Mouse (Mus musculus): Measurements from ENCODE around the gene Dock10.
A peak's percentile ranks its signal among the peaks of the same experiment; 100 is the strongest.

Gene Dock10

DNA sequence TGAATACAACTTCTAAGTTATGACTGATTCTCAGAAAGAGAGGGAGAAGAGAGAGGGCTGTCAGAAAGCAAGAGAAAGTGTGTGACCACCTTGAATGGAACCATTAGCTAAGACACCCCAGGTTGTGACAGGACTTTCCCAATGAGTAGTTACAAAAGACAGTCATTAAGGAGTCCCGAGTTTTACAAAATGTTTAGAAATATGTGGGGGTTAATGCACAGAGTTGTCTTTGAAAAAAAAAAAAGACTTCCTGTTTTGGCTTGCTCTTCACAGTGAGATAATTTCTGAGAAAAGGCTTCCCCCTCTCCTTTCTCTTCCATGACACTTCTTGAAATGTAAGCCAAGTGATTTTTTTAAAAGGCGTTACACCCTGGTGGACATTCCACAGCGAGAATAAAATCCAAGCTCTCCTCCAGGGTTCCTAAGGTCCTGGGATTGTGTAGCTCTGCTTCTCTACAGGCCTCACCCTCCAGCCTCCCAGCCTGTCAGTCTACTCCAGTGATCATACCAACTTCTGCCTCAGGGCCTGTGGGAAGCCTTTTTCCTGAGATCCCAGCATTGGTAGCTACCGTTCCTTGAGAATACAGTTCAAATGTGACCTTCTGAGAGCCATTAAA, 144.8 kb downstream of the Dock10 start:
- DNase-seq (ENCODE audit: low spot score) = no peak

DNA sequence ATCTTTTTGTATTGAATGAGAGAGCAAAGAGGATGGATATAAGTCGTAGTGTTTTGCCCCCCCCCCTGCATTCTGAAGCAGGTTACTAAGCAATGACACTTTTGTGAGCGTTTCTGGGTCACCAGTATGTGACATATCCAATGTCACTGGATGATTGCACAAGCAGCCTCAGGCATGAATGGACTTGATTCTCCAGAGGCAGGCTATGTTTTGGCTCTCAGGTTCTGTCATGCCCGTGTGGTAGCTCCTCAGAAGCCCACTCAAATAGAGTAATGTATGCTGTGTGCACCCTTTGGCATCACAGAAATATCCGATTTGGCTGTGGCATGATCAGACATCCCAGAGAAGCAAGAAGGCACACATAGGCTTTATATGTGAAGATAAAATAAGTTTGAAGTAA, 150.8 kb downstream of the Dock10 start:
- DNase-seq (ENCODE audit: low spot score) = no peak

DNA sequence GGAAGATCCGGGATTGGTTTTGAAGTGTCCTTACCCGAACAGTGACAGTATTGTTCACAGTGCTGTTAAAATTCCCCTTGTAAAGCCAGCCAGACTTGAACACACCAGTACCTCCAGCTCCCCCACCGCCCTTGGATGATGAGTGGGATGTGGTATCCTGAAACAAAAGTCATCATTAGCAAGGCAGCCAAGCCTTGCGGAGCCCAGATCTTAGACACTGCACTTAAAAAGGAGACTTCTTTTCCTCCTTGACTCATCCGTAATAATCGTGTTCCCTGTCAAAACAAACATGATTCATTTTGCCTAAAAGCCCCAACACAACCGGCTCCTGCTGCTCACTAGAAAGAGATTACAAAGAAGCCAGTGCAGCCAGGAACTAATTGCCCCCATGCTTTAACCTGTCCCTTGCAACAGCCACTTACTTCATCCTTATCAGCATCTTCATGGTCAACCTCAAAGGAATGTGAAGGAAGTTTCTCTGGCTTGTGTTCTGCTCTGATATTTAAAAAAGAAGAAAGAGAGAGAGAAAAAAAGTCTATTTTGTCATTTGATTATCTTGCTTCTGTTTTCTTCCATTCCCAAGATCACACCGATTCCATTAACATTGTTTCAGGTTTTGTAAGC, 152.1 kb downstream of the Dock10 start:
- peak; percentile 5 for DNase-seq (ENCODE audit: low spot score)

DNA sequence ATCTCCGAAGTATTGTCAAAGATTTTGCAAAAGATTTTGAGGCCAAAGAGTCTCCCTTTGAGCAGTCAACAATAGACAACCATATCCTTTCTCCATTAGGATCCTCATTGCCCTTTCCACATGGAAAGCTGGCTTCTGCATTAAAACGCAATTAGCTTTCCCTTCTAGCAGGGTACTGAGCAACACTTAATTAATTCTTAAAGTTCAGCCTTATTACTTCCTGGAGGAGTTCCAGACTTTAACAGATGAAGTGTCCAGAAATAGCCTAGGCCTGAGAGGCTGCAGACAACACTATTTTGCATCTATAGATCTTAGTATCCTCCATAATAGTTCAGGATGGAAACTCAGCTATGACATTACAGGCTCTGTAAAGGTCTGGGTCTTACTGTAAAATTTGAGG, 154.0 kb downstream of the Dock10 start:
- no peak for DNase-seq (ENCODE audit: low spot score)

DNA sequence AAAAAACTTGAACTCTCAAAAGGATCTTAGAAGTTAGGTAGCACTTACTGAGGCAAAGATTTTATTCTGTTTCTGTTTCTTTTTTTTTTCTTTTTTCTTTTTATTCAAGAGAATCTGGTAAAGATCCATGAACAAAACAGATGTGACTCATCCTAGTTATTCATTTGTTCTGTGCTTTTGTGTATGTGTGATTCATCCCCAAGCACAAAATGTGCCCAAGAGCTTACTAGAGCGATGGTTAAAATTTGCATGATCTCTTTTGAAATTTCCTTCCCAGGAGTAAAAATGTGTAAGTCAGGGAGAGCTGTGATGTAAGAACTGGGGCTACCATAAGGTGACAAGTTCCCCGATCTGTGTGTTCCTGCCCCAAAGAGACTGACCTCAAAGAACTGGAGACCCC, 155.2 kb downstream of the Dock10 start:
- DNase-seq (ENCODE audit: low spot score) = no peak

DNA sequence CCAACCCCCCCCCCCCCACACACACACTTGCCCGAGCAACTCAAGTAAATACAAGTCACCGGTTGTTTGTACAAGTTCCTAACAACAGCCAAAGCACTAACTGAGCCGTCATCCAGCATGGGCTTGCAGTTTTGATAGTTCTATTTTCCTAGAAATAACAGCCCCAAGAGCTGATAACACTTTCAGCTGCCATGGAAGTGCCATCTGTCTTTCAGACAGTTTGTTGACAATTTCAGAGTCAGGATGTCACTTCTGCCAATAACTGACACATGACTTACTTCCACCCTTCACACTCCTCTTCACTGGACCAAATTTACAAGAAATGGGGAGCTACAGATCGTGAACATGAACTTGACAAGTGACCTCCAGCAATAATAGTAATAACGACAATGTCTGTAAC, 175.0 kb downstream of the Dock10 start:
- no peak for DNase-seq (ENCODE audit: low spot score)

DNA sequence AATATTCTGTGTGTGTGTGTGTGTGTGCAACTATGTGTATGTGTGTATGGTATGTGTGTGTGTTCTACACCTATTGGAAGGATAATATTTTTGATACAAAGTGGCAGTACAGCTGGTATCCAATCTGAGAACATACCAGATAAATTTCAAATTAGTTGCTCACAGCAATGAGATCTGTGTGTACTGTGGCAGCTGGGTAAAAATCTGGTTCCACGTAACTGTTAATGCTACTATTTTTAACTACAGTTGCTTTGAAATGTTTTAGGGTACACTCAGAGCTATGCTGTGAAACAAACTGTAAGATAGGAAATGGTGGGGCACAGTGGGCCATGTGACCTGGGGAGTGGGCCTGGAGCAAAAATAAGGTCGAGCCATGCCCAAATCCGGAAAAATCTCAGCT, 176.1 kb downstream of the Dock10 start:
- DNase-seq (ENCODE audit: low spot score) = no peak

DNA sequence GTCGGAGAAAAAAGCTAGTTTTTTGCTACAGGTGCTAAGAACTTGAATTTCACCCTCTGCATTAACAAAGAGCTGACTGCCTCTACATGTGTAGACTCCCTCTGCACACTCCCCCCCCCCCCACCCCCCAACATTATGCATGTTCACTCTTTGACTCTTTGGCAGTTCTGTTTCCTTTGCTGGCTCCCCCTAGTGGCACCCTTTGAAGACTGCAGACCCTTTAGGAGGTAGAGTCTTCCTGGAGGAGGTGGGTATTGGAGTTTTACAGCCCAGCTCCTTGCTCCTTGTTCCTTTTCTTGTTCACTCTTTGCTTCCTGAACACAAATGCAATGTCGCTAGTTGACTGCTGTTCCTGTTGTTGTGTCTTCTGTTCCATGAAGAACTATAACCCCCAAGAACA, 181.4 kb downstream of the Dock10 start:
- no peak for DNase-seq (ENCODE audit: low spot score)

DNA sequence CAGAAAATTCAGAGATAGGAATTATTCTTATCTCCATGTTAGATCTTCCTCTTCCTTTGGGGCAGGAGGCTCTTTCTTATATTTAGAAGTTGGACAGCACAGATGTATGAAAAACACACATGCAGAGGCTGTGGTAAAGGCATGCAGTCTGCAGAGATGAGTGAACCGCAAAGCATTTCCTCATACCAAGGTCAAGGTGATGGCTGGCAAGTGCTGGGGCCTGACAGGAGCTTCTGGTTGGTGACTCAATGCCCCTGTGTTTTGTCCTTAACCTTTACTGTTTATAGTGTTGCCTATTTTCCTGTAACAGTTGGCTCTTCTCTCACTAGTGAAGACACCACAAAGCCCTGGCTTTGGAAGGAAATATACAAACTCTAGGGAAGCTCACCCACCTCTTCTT, 201.9 kb downstream of the Dock10 start:
- no peak for DNase-seq (ENCODE audit: low spot score)

DNA sequence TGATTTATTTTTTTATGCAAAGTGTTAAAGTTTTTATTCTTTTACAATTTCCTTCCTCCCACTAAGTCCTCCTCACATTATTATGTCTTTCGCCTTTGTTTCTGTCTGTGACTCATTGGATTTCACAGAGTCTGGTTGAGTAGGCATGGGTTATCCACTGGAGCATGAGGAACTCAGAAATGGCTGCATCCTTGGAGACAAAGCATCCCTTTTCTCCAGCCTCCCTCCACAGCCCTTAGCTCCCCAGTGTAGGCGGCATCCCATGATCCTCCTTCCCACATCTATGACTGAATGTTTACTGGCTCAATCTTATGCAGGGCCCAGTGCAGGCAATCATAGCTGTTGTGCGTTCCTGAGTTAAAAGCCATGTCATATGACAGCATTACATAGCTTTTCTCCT, 216.8 kb downstream of the Dock10 start:
- no peak for DNase-seq (ENCODE audit: low spot score)

DNA sequence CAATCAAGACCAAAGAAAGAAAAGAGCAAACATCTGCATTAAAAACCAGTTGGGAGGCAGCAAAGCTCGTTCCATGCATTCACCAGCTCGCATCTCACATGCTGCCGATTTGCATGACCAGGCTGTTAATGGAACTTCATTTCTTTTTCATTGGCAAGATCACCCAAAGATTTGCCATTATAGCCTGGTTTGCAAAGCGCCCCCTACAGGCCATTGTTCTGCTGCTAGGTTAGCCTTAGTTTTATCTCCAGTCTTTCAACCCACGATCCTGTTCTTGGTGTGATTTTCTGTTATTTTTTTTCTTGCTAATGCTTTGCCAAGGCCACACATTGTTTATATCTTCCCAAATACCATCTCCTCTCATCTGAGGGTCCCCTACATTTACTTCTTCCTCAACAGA, 236.1 kb downstream of the Dock10 start:
- no peak for DNase-seq (ENCODE audit: low spot score)

DNA sequence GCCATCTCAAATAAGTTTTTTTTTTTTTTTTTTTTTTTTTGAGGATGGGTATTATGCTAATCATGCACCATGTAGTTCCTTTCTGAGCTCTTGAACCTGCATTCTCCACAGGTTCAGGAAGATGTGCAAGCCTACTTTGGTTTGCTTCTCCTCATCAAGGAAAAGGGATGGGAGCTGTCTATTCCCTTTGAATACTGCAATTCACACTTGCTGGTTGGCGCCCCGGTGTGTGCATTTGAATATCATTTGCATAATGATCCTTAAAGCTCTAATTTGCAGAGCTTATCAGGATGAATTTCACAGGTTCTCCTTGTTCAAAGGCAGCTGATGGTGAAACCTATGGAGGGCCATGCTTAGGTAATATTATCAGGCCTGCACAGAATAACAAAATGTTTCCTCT, 237.9 kb downstream of the Dock10 start:
- no peak for DNase-seq (ENCODE audit: low spot score)

DNA sequence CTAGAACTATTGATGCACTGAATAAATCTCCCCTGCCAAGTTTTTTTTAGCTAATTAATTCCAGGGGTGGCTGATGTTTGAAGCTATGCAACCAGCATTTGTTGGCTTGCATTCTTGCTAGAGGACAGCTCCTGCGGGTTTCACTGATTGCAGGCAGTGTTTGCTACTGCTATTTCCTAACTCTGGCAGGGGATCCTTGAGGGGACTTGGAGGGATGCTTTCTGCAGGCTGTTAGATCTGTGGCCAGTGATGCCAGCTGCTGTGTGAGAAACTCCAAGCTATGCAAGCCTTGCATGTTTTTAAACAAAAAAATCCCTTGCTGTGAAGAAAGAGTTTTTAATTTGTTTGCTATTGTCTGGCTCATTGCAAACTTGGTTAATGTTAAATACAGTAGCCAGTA, 238.4 kb downstream of the Dock10 start:
- DNase-seq (ENCODE audit: low spot score) = no peak

DNA sequence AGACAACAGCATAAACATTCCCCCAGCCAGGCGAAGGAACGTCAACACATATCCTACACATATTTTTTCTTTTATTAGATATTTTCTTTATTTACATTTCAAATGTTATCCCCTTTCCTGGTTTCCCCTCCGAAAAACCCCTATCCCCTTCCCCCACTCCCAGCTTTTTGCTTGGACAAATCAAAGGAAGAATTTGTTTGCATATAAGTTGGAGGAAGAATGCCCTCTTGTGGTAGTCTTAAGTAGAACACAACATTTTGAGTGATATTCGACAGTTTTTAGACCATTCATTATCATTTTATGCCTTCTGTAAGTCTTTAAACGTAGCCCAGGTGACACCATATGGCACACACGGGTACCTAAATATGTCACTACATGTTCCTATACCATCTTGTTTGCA, 242.5 kb downstream of the Dock10 start:
- DNase-seq (ENCODE audit: low spot score) = no peak

DNA sequence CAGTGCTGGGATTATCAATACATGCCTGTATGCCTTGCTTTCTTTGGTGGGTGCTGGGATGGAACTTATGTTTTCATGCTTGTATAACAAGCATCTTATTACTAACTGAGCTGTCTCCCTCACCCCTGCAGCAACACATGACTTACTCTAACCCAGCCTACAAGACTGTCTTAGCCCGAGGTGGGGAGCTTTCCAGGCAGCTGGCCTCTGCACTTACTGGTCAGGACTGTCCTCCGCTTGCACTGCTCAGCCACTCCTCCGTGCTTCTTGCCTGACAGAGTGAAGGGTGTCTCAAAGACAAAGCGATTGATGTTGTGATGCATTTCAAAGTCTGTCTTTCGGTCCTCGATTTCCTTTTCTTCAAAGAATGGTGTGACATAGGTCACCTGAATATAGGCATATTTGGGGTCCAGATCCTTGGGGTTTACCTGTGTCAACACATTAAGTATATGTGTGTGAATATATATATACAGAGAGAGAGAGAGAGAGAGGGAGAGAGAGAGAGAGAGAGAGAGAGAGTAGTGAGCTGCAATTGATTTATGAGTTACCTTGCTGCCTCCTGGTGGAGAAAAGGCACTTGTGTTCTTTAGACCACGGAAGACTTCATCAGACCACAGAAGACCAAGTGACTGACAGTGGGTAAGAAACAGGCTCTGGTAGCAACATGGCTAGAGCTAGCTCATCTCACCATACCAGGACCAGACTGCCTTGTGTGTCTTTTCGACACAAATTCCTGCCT, 245.9 kb downstream of the Dock10 start:
- no peak for DNase-seq (ENCODE audit: low spot score)

DNA sequence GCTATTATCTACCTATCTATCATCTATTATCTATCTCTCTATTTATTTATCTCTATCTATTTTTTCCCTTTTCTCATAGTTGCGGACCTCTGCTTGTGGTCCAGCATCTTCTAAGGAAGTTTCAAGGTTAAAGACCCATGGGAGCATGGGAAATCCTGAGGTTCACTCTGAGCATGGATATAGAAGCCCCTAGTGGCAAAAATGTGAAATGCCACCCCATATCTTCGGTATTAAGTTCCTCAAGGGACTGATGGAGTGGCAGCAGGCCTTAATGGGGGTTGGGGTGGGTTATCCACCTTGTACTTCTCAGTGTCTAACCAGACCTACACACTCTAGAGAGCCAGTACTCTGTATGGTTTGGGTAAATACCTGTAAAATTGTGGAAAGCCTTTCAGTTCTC, 253.6 kb downstream of the Dock10 start:
- no peak for DNase-seq (ENCODE audit: low spot score)

DNA sequence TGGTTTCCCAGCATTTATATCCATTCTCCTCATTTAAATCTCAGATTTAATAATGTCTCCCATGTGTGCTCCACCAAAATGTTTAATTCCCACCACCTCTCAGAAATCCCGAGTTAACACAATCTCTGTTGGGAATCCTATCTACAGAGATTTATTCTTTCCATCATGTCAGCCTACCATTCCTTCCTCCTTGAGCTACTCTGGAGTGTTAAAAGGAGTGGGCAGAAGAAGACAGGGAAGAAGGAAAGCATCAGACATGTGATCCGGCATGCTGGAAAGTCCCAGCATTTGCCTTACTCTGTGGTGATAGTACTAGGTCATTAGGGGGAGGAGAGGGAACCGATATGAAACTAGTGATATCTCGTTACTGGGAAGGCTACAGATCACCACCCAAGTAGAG, 254.2 kb downstream of the Dock10 start:
- DNase-seq (ENCODE audit: low spot score) = no peak

DNA sequence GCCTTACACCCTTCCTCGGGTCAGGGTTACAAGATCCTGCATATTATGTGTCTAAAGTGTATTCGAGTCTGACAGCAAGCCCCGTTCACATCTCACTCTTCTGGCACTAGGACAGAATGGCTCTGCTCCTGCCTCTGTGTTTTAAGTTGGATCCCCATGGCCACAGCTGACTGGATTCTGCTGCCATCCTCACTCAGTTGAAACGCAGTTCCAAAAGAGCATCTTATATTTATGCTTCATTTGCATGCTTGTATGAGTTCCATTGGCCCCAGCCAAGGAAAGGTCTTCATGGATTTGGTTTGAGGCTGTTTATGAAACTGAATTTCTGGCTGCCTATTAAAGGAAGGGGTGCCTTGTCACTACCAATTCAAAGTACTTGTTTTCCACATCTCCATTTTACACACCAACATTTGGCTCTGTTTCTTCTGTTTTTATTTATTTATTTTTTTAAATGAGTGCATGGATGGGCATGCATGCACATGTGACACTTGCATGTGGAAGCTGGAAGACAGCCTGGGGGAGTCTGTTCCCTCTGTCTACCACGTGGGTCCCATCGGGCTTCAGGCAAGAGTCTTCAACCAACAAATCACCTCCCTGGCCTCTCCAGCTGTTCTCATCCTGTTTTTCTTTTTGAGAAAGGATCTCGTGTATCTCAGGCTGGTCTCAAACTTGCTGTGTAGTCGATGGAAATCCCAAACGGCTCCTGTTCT, 255.7 kb downstream of the Dock10 start:
- no peak for DNase-seq (ENCODE audit: low spot score)

DNA sequence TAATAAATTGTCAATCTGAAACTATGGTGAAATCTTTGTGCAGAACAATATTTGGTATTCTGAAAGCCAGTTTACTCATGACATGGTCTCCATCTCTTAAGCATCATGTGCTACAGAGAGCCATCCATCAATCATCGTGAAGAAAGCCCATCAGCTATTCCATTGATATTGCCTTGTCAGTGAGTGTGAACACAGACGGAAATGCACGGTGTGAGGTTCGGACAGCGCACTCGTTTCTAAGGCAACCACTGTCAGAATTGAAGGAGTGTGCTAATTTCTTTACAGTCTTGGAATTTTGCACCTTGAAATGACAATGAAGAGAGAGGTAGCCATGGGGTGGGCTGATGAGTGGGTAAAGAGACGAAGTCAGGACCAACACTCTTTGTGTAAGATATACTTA, 259.1 kb downstream of the Dock10 start:
- DNase-seq (ENCODE audit: low spot score) = no peak

DNA sequence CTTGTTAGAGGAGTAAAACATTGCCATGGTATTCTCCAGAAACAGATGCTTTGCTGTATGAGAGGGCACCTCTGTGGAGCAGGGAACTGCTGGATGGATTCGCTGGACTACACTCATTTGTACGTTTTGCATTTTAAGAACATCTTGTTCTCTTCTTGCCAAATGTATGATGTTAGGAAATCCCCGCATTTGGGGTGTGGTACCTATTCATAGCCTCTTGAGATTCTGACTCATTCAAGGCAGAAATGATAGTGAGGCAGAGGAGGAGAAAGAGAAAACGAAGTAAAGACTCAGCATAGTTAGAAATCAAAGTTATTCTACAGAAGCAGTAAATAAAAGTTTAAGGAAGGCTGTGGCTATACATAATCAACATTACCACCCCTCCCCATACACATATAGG, 262.0 kb downstream of the Dock10 start:
- no peak for DNase-seq (ENCODE audit: low spot score)

DNA sequence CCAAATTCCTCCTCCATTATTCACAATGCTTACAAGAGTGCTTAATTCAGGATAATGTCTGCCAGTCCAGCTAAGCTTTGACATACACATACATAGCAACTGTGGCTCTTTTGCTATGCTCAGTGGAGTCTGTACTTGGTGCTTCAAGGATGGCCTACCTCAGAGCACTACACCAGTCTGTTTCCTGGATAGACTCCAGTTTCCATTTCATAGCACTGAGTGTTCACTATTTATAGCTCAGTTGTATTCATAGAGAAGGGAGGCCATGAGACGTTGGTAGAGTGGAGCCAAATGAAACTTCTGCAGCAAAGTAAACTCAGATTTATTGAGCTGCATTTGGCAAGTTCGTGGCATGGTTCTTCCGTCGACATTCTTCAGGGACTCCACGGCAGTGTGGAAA, 274.9 kb downstream of the Dock10 start:
- no peak for DNase-seq (ENCODE audit: low spot score)

DNA sequence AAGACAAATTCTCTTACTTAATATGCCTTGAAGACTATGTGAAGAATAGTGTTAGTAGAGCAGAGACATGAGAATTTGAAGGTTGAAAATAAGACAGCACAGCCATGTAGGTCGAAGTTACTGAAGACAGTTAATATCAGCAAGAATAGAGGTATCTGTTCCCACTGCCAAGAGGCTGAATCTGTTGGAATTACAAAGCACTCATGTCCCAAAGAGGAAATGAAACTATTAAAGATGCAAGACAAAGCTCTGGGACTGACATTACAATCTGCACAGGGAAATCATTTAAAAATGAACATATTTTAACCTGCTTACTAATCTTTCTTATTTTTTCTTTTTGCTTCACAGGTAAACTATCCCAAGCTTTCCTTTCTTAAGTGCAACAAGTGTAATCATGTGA, 283.4 kb downstream of the Dock10 start:
- no peak for DNase-seq (ENCODE audit: low spot score)

DNA sequence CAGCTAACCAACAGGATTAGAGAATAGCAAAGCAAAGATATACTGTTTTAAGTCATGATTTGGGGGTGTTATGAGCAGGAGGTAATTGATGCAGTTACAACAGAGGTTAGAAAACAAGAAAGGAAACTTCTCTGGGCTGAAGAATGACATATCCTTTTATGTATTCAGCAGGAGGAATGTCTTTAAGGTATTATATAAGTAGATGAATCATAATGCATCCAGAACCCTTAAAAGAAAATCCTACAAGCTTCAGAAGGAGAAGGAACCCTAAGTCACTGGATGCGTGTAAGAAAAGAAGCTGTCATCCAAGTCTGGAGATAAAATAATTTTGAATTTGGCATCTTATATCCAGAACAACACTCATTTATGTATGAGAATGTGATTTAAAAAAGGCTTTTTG, 285.9 kb downstream of the Dock10 start:
- no peak for DNase-seq (ENCODE audit: low spot score)

All from urinary bladder, postnatal 25 days (tissue).